Mouse (Mus musculus) olfactory bulb, adult 2 months (tissue): Measurements from ENCODE around the gene Hsd17b2.

ENCODE experiments used
- CTCF ChIP-seq: fragments of 200-500 bp; IDR thresholded peaks from 2 replicates; pipeline ENCODE4 v1.5.1; 2012; ENCODE audit warnings: low read depth, mild to moderate bottlenecking, low read length, moderate library complexity; ENCODE audit not compliant: insufficient read depth
- POLR2A ChIP-seq: fragments of 200-500 bp; IDR thresholded peaks from 2 replicates; pipeline ENCODE4 v1.6.1; 2012; ENCODE audit warnings: mild to moderate bottlenecking, low read depth, low read length, moderate library complexity; ENCODE audit not compliant: insufficient read depth

DNA sequence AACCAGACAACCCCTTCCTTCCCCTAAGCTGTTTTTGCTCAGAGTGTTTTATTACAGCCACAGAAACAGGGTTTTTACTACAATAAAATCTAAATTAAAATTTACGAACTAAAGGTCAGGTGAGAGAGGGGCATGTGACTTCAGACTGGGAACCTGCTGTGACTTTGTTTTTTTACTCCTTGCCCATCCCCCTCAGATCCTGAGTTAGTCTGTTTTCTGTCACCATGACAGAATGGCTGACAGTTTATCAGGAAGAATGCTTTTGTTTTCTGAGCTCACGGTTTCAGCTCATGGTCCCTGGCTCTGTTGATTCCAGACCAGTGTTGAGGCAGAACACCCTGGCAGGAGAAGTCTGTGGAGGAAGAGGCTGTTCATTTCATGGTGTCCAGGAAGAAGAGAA is 47.7 kb downstream of the Hsd17b2 start:
- TF ChIP-seq POLR2A (no peak), CTCF (no peak)
